Mouse (Mus musculus): Measurements from ENCODE around the gene Hdac7.

DNA sequence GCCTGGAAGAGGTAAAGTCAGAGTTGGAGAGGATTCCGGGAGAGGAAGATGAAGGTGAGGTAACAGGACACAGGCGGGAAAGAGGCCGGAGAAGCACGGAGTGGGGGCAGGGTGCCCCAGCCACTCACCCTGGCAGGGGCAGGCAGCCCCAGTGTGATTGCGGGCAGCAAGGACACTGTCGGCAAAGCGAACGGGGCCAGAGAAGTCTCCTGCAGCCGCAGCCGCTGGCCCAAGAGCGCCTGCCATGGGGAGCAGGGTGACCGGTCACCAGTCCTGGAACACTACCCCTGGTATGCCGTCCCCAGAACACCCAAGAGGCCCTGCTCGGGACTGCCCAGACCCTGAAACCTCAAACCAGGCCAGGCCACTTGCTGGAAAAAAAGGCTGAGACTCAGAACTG lies 35.8 kb downstream of the Hdac7 start:
- no peak for TF ChIP-seq EP300 (IDR thresholded peaks at IDR 0.05; ENCODE audit: low read depth)
- TF ChIP-seq CTCF (IDR thresholded peaks at IDR 0.05; ENCODE audit: low read depth), result no peak

Measured in liver, postnatal 0 days (tissue).